Mouse (Mus musculus): ENCODE measurements around the gene Primpol.

Primpol gene

DNA sequence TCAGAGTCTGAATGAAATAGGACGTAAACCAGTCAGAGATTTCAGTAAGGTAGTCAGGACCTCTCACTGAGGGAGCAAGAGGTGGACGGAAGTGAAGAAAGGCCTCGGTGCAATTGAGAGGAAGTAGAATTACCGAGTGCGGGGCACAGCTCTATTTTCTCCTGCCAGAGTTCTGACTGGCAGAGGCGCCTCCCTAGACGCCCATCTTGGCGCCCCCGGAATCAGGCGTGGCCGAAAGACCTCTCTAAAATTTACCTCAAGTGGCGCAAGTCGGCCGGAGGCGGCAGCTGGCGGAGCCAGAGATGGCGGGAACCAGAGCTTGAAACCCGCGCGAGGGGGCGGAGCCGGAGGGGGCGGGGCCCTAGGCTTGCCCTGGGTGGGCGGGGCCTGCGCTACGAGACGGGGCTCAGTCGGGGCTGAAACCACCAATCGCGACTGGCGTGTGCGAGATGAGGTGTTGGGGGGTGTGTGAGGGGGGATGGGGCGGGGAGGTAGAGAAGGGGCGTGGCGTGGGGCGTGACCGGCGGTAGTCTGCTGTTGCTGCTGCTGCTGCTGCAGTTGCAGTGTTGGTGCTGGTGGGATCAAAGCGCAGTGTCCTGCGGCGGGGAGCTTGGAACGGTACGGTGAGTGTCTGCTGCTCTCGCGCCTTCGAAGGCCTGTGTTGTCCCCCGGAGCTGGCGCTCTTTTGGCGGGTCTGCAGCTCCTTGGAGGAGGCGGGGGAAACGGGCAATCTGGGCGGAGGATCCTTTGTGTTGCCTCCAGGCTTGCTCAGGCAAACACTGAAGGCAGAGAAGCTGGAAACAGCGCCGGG, at the start of gene Primpol, which contains the start of gene Casp3:
Gene Primpol, minus strand, starts transcription at position 334 of the 811 bp plus-strand sequence.
Gene Casp3, plus strand, starts transcription at position 413 of the 811 bp plus-strand sequence.
- peak; percentile 84 to 92 for DNase-seq (ENCODE audit: low spot score in 2 of 2)

DNA sequence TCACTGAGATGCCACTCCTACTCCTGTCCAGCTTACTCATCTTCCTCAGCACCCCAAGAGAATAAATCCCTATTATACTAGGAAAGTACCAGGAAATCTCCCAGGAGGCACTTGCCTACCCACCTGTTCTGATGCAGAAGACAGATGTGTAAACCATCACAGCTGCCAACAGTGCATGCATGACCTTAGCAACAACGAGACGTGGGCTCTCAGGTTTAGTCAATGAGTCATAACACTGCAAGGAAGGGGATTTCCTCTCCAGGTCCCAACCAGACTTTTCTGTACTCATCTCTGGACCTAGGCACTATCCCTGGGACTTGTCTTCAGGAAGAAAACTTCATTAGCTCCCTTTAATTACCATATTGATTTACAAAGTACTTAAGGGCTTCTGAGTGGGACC, 38.9 kb upstream of the Primpol start:
- no peak for DNase-seq (ENCODE audit: low spot score in 2 of 2)

DNA sequence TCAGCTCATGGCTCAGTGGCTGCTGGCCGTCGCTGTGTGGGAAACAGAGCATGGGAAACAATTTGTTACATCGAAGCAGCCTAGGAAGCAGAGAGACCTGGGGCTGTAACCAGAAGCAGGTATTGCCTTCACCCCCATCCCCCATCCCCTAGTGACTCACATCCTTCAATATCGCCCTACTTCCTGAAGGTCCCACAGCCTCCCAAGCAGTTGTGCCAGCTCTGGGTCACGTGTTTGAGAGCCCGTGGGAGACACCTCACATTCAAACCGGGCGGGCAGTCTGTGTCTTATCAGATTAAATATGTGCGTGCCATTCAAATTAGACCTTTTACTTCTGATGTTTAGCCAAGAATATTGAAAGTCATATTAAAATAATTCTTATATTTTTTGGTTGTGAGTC, 34.9 kb upstream of the Primpol start:
- DNase-seq (ENCODE audit: low spot score in 2 of 2) = no peak

DNA sequence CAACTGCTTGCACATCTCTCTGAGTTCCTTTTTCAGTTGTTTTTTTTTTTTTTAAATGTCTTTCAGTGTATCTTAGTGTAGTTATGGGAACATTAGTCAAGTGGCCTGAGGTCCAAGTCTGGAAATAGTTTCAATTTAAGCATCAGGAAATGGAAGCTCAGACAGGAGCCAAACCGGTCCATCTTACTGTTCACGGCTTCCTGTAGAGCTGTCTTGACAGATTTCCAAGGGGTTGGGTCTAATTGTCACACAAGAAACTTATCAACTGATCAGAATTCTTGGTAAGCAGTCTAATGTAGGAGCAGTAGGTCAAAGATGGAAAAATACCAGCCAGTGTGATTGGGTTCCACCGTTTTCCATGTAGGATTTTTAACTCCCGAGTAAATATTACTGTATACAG, 31.4 kb upstream of the Primpol start:
- no peak for DNase-seq (ENCODE audit: low spot score in 2 of 2)

DNA sequence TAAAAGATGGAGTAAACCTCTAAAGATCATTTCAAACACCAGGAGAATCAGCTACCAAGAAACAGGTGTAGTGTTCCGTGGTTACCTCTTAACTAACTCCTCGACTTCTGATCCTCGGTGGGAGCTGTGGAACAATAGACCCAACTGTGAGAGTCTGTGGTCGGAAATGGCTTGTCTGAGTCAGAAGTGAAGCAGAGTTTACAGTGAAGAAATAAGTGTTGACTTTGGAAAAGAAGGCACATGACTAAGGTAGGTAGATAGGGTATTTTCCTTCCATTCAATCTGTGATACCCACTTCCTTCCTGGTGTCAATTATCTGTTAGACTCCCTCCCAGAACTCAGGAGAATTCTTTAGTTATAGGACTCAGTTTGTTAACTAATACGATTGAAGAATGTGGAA, 24.3 kb upstream of the Primpol start:
- no peak for DNase-seq (ENCODE audit: low spot score in 2 of 2)

DNA sequence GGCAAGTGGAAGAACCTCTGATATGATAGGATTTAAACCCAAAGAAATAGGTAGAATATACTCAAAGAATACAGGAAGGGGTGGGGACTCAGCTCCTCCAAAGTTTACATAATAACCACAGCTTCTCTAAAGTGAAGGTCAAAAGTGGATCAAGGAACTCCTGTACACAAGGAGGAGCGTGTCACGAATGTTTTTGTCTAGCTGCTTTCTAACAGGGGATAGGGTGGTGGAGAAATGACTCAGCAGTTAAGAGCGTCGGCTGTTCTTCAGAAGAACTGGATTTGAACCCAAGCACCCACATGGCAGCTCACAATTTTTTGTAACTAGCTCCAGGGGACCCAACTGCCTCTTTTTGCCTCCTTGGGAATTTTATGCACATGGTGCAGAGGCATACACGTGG, 22.8 kb upstream of the Primpol start:
- no peak for DNase-seq (ENCODE audit: low spot score in 2 of 2)

DNA sequence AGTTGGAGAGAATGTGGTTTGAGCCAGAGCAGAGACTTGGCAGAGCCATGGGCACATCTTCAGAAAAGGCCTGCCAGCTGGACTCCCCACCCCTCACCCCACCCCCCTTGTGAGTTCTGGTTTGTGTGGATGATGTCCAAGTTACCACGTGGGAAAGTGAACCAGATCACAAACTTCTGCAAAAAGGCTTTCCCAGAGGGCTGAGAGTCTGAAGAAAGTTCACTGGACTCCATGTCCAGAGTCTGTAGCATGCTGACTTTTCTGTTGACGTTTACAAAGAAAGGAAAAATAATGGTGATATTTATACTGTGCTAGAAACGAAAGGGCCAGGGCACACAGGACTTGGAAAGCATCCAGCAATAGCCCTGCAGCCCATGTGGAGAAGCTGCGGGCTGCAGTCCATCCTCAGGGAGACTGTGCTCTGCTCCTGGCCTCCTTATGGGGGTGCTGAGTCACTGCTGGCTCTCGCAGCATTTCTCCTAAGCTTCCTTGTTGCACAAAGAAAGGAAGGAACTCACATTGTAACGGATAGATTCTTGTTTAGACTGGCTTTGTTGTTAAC, 22.1 kb upstream of the Primpol start:
- no peak for DNase-seq (ENCODE audit: low spot score in 2 of 2)

DNA sequence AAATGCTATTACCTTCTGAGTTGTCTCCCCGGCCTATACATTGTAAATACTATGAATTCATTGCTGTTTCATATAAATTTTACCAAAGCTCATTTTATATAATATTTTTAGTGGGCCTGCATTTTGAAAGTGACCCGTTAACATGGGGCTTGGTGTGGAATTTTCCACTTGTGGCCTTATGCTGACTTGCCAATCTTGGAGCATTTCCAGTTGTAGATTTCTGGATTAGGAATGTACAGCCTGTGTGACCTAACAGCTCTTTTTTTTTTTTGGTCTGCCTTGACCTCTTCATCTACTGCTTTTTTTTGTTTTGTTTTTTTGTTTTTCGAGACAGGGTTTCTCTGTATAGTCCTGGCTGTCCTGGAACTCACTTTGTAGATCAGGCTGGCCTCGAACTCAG, 13.9 kb upstream of the Primpol start:
- DNase-seq (ENCODE audit: low spot score in 2 of 2) = no peak

DNA sequence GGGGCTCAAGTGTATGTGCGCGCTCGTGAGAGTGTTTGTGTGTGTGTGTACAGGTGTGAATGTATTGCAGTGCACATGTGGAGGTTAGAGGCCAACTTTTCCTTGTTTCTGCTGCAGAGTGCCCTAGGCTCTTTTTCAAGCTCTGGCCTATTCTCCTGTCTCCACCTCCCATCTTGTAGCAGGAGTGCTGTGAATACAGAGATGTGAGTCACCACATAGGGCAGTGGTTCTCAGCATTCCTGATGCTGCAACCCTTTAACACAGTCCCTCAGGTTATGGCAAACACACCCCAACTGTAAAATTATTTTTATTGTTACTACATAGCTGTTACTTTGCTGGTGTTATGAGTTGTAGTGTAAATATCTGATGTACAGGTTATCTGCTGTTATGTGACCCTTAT, 13.4 kb upstream of the Primpol start:
- DNase-seq (ENCODE audit: low spot score in 2 of 2) = no peak

DNA sequence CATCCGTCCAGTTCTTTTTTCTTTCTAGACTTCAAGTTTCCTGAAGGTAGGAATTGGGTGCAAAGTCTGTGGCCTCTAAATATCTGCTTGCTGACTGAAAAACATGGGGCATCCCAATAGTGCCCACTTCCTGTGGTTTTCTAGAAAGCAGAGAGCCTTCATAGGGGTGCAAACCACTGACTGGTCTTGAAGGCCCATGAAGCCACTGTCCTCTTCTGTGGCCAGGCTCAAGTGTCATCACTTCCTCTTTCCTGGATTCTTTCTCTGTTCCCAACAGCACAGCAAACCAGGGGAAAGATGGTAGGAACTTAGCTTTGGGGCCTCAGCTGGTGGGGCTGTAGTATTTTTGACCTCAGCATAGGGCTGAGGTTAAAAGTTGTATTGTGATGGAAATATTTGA, 11.6 kb upstream of the Primpol start:
- no peak for DNase-seq (ENCODE audit: low spot score in 2 of 2)

DNA sequence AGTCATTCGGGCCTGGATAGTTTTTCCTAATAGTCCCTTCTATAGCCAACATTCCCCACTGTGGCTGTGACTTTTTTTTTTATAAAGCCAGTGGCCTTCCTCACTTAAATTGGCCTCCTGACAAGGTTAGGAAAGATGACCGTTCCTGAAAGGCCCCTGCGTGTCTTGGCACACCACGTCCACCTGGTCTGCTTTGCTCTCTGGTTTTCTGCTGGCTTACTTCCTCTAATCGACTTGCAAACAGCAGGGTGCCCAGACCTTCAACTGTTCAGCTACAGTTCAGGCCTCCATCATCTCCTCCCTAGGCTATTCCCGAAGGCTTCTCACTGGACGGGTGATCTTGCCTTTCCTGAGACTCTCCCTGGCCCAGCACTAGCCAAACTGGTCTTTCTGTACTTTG, 10.9 kb upstream of the Primpol start:
- DNase-seq (ENCODE audit: low spot score in 2 of 2) = no peak

DNA sequence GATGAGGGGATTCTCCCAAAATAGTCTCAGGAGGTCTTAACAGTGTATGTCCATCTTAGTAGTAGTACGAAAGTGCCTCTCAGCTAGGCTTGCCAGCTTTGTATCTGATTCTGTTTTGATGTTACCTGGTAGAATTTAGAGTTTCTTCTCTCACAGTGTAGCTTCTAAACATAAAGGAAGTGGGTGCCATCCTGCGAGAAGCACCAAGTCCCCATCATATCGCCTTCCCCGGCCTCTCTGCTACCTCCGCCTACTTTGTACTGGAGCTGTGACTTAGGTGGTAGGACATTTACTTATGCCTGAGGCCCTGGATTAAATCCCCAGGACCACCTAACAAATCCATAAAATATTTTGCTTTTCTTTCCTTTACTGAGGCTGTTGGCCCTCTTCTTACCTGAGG, 9.6 kb upstream of the Primpol start:
- no peak for DNase-seq (ENCODE audit: low spot score in 2 of 2)

DNA sequence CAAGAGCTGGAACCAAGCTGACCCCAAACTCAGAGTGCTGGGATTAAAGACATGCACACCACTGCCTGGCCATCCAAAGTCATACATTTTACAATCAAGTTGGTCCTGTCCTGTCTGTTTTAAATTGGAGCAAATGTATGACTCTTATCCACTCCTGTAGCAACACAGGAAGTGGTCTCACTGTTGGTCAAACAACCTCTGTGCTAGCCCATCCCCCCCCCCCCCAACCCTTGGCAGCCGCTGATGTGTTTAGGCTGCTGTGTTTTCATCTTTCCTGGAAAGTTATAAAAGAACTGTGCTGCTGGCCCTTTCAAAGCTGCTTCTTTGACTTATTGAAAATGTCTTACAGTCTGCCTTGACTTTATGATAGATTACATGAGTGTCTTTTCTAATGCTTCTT, 8.2 kb upstream of the Primpol start:
- no peak for DNase-seq (ENCODE audit: low spot score in 2 of 2)

DNA sequence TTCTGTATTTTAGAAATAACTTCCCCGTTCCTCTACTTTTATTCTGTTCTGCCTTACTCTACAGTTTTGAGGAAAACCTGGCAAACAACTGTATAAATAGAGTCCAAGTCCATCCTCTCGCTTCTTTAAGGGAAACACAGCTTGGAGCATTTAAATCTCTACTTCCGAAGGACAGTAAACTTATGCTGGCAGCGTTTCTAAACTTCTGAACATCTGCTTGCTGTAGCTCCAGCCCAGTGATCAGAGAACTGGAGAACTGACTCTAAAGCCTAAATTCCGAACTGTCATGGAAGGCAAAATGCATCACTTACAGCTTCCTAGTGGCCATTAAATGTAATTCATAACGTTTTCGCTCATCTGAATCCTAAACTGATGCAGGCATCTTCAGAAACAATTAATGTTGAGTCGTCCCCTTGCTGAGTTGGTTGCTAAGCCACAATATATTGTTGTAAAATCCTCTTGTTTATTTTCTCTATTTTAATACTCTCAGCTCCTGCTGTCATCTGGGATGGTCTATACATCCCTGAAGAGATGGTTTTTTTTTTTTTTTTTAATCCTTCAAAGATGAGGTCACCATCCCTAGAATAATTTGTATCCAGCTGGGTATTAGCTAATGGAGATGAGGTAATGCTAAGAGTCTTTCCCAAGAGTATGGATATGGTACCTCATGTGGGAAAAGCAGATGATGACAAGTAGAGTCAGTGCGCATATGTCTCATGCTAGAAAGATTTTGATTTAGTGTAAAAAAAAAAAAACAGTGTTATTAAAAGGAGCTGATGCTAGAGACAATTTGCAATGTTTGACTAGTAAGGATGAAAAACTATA, 5.6 kb upstream of the Primpol start:
- no peak for DNase-seq (ENCODE audit: low spot score in 2 of 2)

DNA sequence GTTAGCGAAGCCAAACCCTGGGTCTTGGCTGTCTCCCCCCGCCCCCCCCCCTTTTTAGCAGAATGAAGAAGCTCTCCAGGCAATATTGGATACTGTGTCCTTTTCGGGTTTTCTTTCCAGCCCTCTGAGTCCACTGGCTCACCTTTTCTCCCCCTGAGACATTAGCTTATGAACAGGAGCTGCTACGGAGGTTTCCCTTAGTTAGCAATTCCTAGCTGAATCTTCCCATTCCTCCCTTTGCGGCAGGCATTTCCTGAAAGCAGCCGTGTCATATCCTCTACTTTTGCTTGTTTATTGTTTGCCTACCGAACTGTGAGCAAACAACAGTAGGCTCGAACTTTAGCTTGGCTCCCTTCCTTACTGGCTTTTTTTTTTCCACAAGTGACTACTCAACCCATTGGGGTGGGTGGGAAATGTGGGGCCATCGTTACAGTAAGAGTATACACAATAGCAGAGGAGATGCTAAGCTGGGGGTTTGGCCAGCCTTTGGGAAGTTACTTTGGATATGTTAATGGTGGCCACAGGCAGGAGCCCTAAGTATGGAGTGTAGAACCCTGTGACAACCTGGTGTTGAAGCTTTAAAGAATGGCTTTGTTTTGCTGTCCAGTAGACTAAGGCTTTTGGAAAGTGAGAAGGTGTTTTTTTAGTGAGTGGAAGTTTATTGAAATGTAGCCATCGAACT, 1.8 kb upstream of the Primpol start:
- no peak for DNase-seq (ENCODE audit: low spot score in 2 of 2)

DNA sequence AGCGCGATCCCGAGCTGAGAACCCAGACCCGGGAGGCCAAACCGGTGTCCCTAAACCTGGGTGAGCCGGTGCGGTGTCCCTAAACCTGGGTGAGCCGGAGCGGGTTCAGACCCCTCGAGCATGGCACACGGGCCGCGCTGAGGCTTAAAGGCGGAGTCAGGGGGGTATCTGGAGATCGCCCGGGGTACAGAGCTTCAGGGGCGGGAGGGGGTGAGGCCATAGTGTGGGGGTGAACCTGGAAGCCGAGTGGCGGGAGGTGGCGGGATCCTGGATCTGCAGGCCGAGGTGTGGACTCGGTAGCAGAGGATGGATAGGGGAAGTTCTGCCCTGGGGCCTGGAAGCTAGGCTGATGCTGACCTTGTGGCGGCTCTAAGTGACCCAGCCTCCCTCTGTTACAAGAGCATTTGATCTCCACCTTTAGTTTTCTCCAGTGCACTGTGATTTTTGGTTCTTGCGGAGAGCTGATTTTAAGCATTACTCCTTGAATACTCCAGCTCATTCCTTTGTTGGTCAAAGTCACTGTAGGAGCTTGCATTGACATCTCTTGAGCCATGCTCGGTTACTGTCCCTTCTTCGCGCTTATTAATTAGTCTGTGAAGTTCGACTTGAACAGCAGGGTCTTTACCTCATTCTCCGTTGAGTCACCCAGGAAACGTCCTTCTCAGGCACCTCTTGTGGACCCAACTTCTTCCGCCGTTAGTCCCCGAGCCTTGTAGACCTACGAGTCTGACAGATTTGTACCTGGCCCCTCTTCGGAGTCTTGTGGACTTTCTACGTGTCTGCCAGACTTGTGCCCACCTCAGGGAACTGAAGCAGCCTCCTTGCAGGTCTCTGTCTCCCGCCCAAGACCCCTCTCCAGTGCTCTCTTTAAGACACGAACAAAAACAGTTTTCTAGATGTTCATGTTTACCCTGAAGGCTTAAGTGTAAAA, 943 bp upstream of the Primpol start:
- DNase-seq (ENCODE audit: low spot score in 2 of 2) = no peak

DNA sequence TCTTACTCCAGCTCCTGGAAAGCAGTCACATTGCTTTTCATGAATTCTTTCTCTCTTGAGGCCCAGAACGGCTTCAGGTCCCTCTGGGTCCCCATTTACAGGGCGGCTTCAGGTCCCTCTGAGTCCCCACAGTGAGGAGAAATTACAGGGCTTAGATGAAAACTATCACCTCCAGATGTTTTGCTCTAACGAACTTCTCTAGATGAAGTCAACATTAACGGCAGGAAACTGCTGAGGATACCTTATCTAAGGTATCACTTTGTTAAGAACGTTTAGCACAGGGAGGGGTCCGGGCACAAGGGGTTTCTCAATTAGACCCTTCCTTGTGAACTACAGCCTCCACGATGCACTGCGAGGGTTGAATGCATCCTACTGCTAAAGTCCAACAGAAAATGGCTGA, 1.1 kb downstream of the Primpol start:
- DNase-seq (ENCODE audit: low spot score in 2 of 2) = no peak

DNA sequence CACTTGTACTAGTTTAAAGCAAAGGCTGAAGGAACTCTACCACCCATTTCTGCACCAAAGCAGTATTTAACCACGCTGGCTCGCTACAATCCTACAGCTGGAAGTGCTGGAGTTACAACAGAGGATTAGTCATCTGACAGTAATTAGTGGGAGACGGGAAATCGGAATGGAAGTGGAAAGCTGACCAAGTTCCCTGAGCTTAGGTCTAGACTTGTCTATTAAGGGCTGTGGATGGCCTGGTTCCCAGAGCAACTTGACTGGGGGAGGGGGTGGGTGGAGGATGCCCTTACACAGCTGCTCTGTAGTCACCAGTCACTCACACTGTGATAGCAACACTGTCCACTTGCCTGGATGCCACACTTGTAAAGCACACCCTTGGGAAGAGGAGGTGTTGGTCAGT, 3.6 kb downstream of the Primpol start:
- DNase-seq (ENCODE audit: low spot score in 2 of 2) = no peak

DNA sequence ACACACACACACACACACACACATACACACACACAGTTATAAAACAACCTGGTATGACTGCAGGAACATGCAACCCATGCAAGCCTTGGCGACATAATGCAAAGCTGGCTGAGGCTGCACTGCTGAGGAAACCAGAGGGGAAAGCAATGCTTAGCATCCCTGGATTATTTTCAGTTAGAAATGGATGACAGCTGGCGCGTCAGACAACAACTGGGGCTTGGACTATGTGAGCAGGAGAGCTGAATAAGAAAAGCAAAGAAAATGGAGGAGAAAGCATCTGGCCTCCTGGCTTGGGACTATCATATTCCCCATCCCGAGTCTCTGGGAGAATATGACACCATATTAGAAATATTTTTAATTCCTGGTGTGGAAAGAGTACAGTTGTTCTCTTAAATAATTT, 4.1 kb downstream of the Primpol start:
- DNase-seq (ENCODE audit: low spot score in 2 of 2) = no peak

DNA sequence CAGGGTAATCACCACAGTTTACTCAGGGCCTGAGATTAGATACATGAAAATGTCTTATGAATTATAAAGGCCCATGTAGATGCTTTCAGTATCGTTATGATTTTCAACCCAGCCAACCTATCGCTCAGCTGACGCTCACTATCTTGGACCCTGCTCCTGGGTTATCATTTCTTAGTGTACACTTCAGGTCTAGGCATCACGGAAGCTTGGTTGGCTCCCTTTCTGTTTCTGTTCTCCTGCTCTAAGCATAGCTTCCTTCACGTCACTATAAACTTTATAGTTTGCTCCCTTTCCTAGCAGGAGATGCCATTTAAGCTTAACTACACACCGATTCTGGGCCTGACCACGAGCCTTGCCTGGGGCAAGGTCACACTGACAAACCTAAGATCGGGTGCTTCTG, 5.5 kb downstream of the Primpol start:
- no peak for DNase-seq (ENCODE audit: low spot score in 2 of 2)

DNA sequence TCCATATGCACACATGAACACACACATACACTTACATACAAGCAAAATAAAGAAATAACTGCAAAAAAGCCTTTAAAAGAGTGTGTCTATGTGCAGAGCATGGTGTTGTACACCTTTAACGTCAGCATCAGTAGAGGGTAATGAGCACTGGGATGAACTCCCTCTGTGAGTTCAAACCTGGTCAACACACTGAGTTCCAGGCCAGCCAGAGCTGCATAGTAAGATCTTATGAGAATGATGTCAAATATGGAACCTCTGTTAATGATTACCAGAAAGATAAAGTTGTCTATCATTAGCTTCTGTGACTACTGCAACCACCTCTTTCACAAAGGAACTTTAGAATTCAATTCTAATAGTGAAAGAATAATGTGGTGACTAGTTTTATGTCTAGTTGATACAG, 10.1 kb downstream of the Primpol start:
- no peak for DNase-seq (ENCODE audit: low spot score in 2 of 2)
